8 mouse cellular contexts compared by ENCODE assay signal in genomic region chr2:138033379-138034122, GRCm38 (mm10).
DNase-seq lines count a peak whose midpoint lies in the region; ATAC-seq and TF ChIP-seq lines count a peak whose summit lies in the region.

No protein-coding gene starts in this region.

- peak; percentile 49 to 66 (median 49) for TF ChIP-seq CTCF in MEL (IDR thresholded peaks at IDR 0.05 in 2 of 3, conservative IDR thresholded peaks at IDR 0.05 in 1 of 3; ENCODE audit: control insufficient read depth in 1 of 3, insufficient read depth in 1 of 3, low read depth in 2 of 3, low read length in 3 of 3, poor library complexity in 1 of 3, severe bottlenecking in 1 of 3)
- TF ChIP-seq CTCF in brain, embryonic 14.5 days (IDR thresholded peaks at IDR 0.05; ENCODE audit: borderline replicate concordance, extremely low read depth, insufficient read depth, insufficient read length) = peak; percentile 97
- TF ChIP-seq CTCF in heart, postnatal 0 days (IDR thresholded peaks at IDR 0.05; ENCODE audit: low read depth) = peak; percentile 94
- TF ChIP-seq CTCF in lung, embryonic 14.5 days (IDR thresholded peaks at IDR 0.05; ENCODE audit: low read depth) = peak; percentile 96

- no peaks in the 10 kb centered on the region for H3K36me3 ChIP-seq in MEL (ENCODE audit: control insufficient read depth in 1 of 2, insufficient read depth in 2 of 2, low read length in 2 of 2)
- no peaks in the 10 kb centered on the region for H3K36me3 ChIP-seq in embryonic facial prominence, embryonic 15.5 days
- no peaks in the 10 kb centered on the region for H3K36me3 ChIP-seq in heart, postnatal 0 days (replicated peaks; ENCODE audit: control insufficient read depth, insufficient read depth, low read length)
- H3K36me3 ChIP-seq in lung, embryonic 14.5 days (ENCODE audit: insufficient read depth) = no peaks in the 10 kb centered on the region

- H3K4me3 ChIP-seq in MEL (ENCODE audit: control insufficient read depth in 1 of 2, insufficient read depth in 1 of 2, low read depth in 2 of 2, low read length in 2 of 2) = no peak overlapping the region
- H3K4me3 ChIP-seq in embryonic facial prominence, embryonic 15.5 days (replicated peaks) = no peak overlapping the region
- H3K4me3 ChIP-seq in heart, postnatal 0 days (ENCODE audit: low read depth, low read length) = no peak overlapping the region
- no peak overlapping the region for H3K4me3 ChIP-seq in lung, embryonic 14.5 days (ENCODE audit: low read depth, low read length)

- peak overlapping the region; percentile 30 for H3K4me2 ChIP-seq in embryonic facial prominence, embryonic 15.5 days (replicated peaks)
- no peak overlapping the region for H3K4me2 ChIP-seq in heart, postnatal 0 days (ENCODE audit: low read depth, low read length)
- no peak overlapping the region for H3K4me2 ChIP-seq in lung, embryonic 14.5 days

- DNase-seq in MEL (ENCODE audit: low read depth, low spot score) = peak; percentile 26
- DNase-seq in brain, embryonic 14.5 days (ENCODE audit: low read depth) = peak; percentile 94
- DNase-seq in heart, postnatal 0 days (ENCODE audit: low spot score) = peak; percentile 74
- peak; percentile 28 for DNase-seq in large intestine, adult 2 months (ENCODE audit: low read depth, low spot score)
- DNase-seq in lung, embryonic 14.5 days = peak; percentile 91
- DNase-seq in ovary, postnatal 14 days (ENCODE audit: low spot score) = peak; percentile 77
- peak; percentile 30 for DNase-seq in urinary bladder, postnatal 10 days (ENCODE audit: low spot score)

- no peak for ATAC-seq in embryonic facial prominence, embryonic 15.5 days (ENCODE audit: insufficient number of reproducible peaks, low FRiP score, low TSS enrichment, low read depth)
- no peak for ATAC-seq in heart, postnatal 0 days (ENCODE audit: insufficient read depth, low read depth)
- peak; percentile 66; the same call in 1 of the 2 replicates for ATAC-seq in lung, embryonic 14.5 days (ENCODE audit: insufficient read depth)

- 16% methylated on average over 11 of the region's 11 CpGs for WGBS in embryonic facial prominence, embryonic 15.5 days
- WGBS in heart, postnatal 0 days = 37% methylated on average over 11 of the region's 11 CpGs
- WGBS in large intestine, adult 2 months = 33% methylated on average over 11 of the region's 11 CpGs
- WGBS in lung, embryonic 14.5 days = 28% methylated on average over 11 of the region's 11 CpGs

- no peaks in the 10 kb centered on the region for H3K27me3 ChIP-seq in MEL (ENCODE audit: control insufficient read depth in 1 of 2, insufficient read depth in 2 of 2, low read length in 2 of 2)
- no peaks in the 10 kb centered on the region for H3K27me3 ChIP-seq in embryonic facial prominence, embryonic 15.5 days
- no peaks in the 10 kb centered on the region for H3K27me3 ChIP-seq in heart, postnatal 0 days (ENCODE audit: control insufficient read depth, insufficient read depth, low read length)
- no peaks in the 10 kb centered on the region for H3K27me3 ChIP-seq in lung, embryonic 14.5 days (ENCODE audit: insufficient read depth, low read length)

- no peaks in the 10 kb centered on the region for H3K4me1 ChIP-seq in MEL (ENCODE audit: control insufficient read depth in 1 of 2, insufficient read depth in 2 of 2, low read length in 2 of 2)
- H3K4me1 ChIP-seq in embryonic facial prominence, embryonic 15.5 days = no peaks in the 10 kb centered on the region
- H3K4me1 ChIP-seq in heart, postnatal 0 days (ENCODE audit: control insufficient read depth, insufficient read depth) = no peaks in the 10 kb centered on the region
- no peaks in the 10 kb centered on the region for H3K4me1 ChIP-seq in lung, embryonic 14.5 days (ENCODE audit: insufficient read depth)

- TF ChIP-seq POLR2A in MEL (IDR thresholded peaks at IDR 0.05; ENCODE audit: control insufficient read depth in 1 of 2, insufficient read depth in 1 of 2, low read depth in 1 of 2, low read length in 2 of 2, poor library complexity in 1 of 2) = no peak
- TF ChIP-seq POLR2A in brain, embryonic 14.5 days (IDR thresholded peaks at IDR 0.05; ENCODE audit: borderline replicate concordance, extremely low read depth, insufficient read depth, insufficient read length, poor library complexity, severe bottlenecking) = no peak

- TF ChIP-seq RAD21 in MEL (IDR thresholded peaks at IDR 0.05; ENCODE audit: low read depth, low read length) = peak; percentile 51

- no peak overlapping the region for H3K9ac ChIP-seq in MEL (ENCODE audit: control insufficient read depth, low read depth, low read length, poor library complexity, severe bottlenecking)
- H3K9ac ChIP-seq in embryonic facial prominence, embryonic 15.5 days = no peak overlapping the region
- no peak overlapping the region for H3K9ac ChIP-seq in heart, postnatal 0 days (replicated peaks; ENCODE audit: low read depth, low read length)
- no peak overlapping the region for H3K9ac ChIP-seq in lung, embryonic 14.5 days

- TF ChIP-seq EP300 in MEL (IDR thresholded peaks at IDR 0.05; ENCODE audit: low read depth in 1 of 2, low read length in 2 of 2) = no peak
- no peak for TF ChIP-seq EP300 in heart, postnatal 0 days (IDR thresholded peaks at IDR 0.05; ENCODE audit: low read depth)

- H3K79me2 ChIP-seq in MEL (ENCODE audit: control insufficient read depth, insufficient read depth, low read length, poor library complexity) = no peaks in the 10 kb centered on the region

- H3K9me3 ChIP-seq in MEL (replicated peaks; ENCODE audit: insufficient read depth, low read length) = no peaks in the 10 kb centered on the region
- H3K9me3 ChIP-seq in embryonic facial prominence, embryonic 15.5 days (replicated peaks) = no peaks in the 10 kb centered on the region
- no peaks in the 10 kb centered on the region for H3K9me3 ChIP-seq in heart, postnatal 0 days (replicated peaks; ENCODE audit: control insufficient read depth, low read length)
- H3K9me3 ChIP-seq in lung, embryonic 14.5 days (ENCODE audit: low read depth, low read length) = no peaks in the 10 kb centered on the region

- no peak overlapping the region for H3K27ac ChIP-seq in MEL (ENCODE audit: control insufficient read depth, low read depth, low read length)
- H3K27ac ChIP-seq in embryonic facial prominence, embryonic 15.5 days (replicated peaks) = peak overlapping the region; percentile 51
- H3K27ac ChIP-seq in heart, postnatal 0 days (ENCODE audit: low read depth) = no peak overlapping the region
- H3K27ac ChIP-seq in lung, embryonic 14.5 days (ENCODE audit: low read depth) = peak overlapping the region; percentile 60; the same call in 1 of the 2 replicates

TF ChIP-seq in MEL, 35 proteins besides CTCF, POLR2A, EP300 and RAD21:
- TF ChIP-seq MAX (IDR thresholded peaks at IDR 0.05; ENCODE audit: low read length) = no peak
- peak; percentile 49 for TF ChIP-seq SMC3 (IDR thresholded peaks at IDR 0.05; ENCODE audit: low read depth, low read length)

Comparison
In these comparisons a context has a peak if more than half of its experiments do, and no peak if none do; other contexts are left out.
1. DNase-seq: peak in every context shown above with its lines; median percentile 94 in brain, embryonic 14.5 days; 91 in lung, embryonic 14.5 days; 77 in ovary, postnatal 14 days; 74 in heart, postnatal 0 days; 30 in urinary bladder, postnatal 10 days; 28 in large intestine, adult 2 months; 26 in MEL.
2. H3K27ac ChIP-seq: peak in embryonic facial prominence, embryonic 15.5 days (single experiment) and lung, embryonic 14.5 days (single experiment); none in MEL (single experiment) and heart, postnatal 0 days (single experiment).
3. Peak in every context shown above with its lines, with median percentiles within 50 percentile points of each other: CTCF ChIP-seq.